Mouse (Mus musculus): ENCODE data around the gene Cdkal1. TPM values are rescaled to one million over a fixed set of nuclear protein-coding genes. Genes with fewer than 3 reads are reported as not detected.

Gene Cdkal1
- polyA plus RNA-seq, 1 experiment from 2014 or later: 35.1 TPM

- Histone ChIP-seq H3K4me2 (no peak overlapping the region), H3K27ac (ENCODE audit: low read depth, low read length) (no peak overlapping the region), H3K9ac (ENCODE audit: low read length) (no peak overlapping the region), H3K27me3 (ENCODE audit: control insufficient read depth, insufficient read depth, low read length) (no peaks in the 10 kb centered on the region), H3K9me3 (ENCODE audit: control insufficient read depth, low read length) (no peaks in the 10 kb centered on the region), H3K4me3 (ENCODE audit: low read depth, low read length) (no peak overlapping the region), H3K36me3 (ENCODE audit: control insufficient read depth, insufficient read depth, low read length) (no peaks in the 10 kb centered on the region), H3K4me1 (ENCODE audit: control insufficient read depth, insufficient read depth, low read length) (peaks cover 11% of the 10 kb centered on the region)
- ATAC-seq (ENCODE audit: low FRiP score) (peak; percentile 78), DNase-seq (ENCODE audit: low spot score, missing footprints) (no peak)
- WGBS: 65% methylated on average over 9 of the region's 9 CpGs
These were observed 31.6 kb downstream of the Cdkal1 start for GRCm38 (mm10) chr13:29823906-29824305.

- no peak overlapping the region for H3K4me3 ChIP-seq (ENCODE audit: low read depth, low read length)
- DNase-seq (ENCODE audit: low spot score, missing footprints) (no peak), ATAC-seq (ENCODE audit: low FRiP score) (no peak)
- H3K4me1 ChIP-seq (ENCODE audit: control insufficient read depth, insufficient read depth, low read length): peaks cover 11% of the 10 kb centered on the region
- no peak overlapping the region for H3K9ac ChIP-seq (ENCODE audit: low read length)
- H3K9me3 ChIP-seq (ENCODE audit: control insufficient read depth, low read length): no peaks in the 10 kb centered on the region
- H3K27me3 ChIP-seq (ENCODE audit: control insufficient read depth, insufficient read depth, low read length): no peaks in the 10 kb centered on the region
- WGBS: 81% methylated on average over 8 of the region's 8 CpGs
- 0 out of 2 replicates have a peak overlapping the region, but pooled peaks have one; percentile 22 for H3K27ac ChIP-seq (ENCODE audit: low read depth, low read length)
- H3K36me3 ChIP-seq (ENCODE audit: control insufficient read depth, insufficient read depth, low read length): no peaks in the 10 kb centered on the region
- no peak overlapping the region for H3K4me2 ChIP-seq
These were observed 32.0 kb downstream of the Cdkal1 start for GRCm38 (mm10) chr13:29823487-29823886.

GRCm38 (mm10) chr13:29819910-29820583 is 35.4 kb downstream of the Cdkal1 start:
- Histone ChIP-seq H3K36me3 (ENCODE audit: control insufficient read depth, insufficient read depth, low read length) (no peaks in the 10 kb centered on the region), H3K27me3 (ENCODE audit: control insufficient read depth, insufficient read depth, low read length) (no peaks in the 10 kb centered on the region), H3K4me2 (no peak overlapping the region), H3K4me1 (ENCODE audit: control insufficient read depth, insufficient read depth, low read length) (peaks cover 3% of the 10 kb centered on the region; the same call in 1 of the 2 replicates), H3K9me3 (ENCODE audit: control insufficient read depth, low read length) (no peaks in the 10 kb centered on the region), H3K27ac (ENCODE audit: low read depth, low read length) (no peak overlapping the region), H3K4me3 (ENCODE audit: low read depth, low read length) (no peak overlapping the region), H3K9ac (ENCODE audit: low read length) (no peak overlapping the region)
- DNase-seq (ENCODE audit: low spot score, missing footprints) (no peak), ATAC-seq (ENCODE audit: low FRiP score) (no peak)
- 92% methylated on average over 9 of the region's 9 CpGs for WGBS

GRCm38 (mm10) chr13:29819147-29819546 is 36.3 kb downstream of the Cdkal1 start:
- Histone ChIP-seq H3K36me3 (ENCODE audit: control insufficient read depth, insufficient read depth, low read length) (no peaks in the 10 kb centered on the region), H3K27ac (ENCODE audit: low read depth, low read length) (no peak overlapping the region), H3K4me1 (ENCODE audit: control insufficient read depth, insufficient read depth, low read length) (peaks cover 3% of the 10 kb centered on the region; the same call in 1 of the 2 replicates), H3K4me2 (no peak overlapping the region), H3K4me3 (ENCODE audit: low read depth, low read length) (no peak overlapping the region), H3K9ac (ENCODE audit: low read length) (no peak overlapping the region), H3K27me3 (ENCODE audit: control insufficient read depth, insufficient read depth, low read length) (no peaks in the 10 kb centered on the region), H3K9me3 (ENCODE audit: control insufficient read depth, low read length) (no peaks in the 10 kb centered on the region)
- DNase-seq (ENCODE audit: low spot score, missing footprints) (no peak), ATAC-seq (ENCODE audit: low FRiP score) (no peak)
- 90% methylated on average over 3 of the region's 3 CpGs for WGBS

- no peaks in the 10 kb centered on the region for H3K27me3 ChIP-seq (ENCODE audit: control insufficient read depth, insufficient read depth, low read length)
- WGBS: 91% methylated on average over 2 of the region's 2 CpGs
- H3K4me3 ChIP-seq (ENCODE audit: low read depth, low read length): no peak overlapping the region
- ATAC-seq (ENCODE audit: low FRiP score) (no peak), DNase-seq (ENCODE audit: low spot score, missing footprints) (no peak)
- H3K9me3 ChIP-seq (ENCODE audit: control insufficient read depth, low read length): no peaks in the 10 kb centered on the region
- H3K36me3 ChIP-seq (ENCODE audit: control insufficient read depth, insufficient read depth, low read length): no peaks in the 10 kb centered on the region
- no peaks in the 10 kb centered on the region; the same call in 1 of the 2 replicates for H3K4me1 ChIP-seq (ENCODE audit: control insufficient read depth, insufficient read depth, low read length)
- no peak overlapping the region for H3K27ac ChIP-seq (ENCODE audit: low read depth, low read length)
- H3K9ac ChIP-seq (ENCODE audit: low read length): no peak overlapping the region
- H3K4me2 ChIP-seq: no peak overlapping the region
These were observed 37.2 kb downstream of the Cdkal1 start for GRCm38 (mm10) chr13:29818314-29818713.

GRCm38 (mm10) chr13:29810780-29811179 is 44.7 kb downstream of the Cdkal1 start:
- Histone ChIP-seq H3K27ac (ENCODE audit: low read depth, low read length) (no peak overlapping the region), H3K4me1 (ENCODE audit: control insufficient read depth, insufficient read depth, low read length) (no peaks in the 10 kb centered on the region), H3K27me3 (ENCODE audit: control insufficient read depth, insufficient read depth, low read length) (no peaks in the 10 kb centered on the region), H3K4me3 (ENCODE audit: low read depth, low read length) (no peak overlapping the region), H3K36me3 (ENCODE audit: control insufficient read depth, insufficient read depth, low read length) (no peaks in the 10 kb centered on the region), H3K9ac (ENCODE audit: low read length) (no peak overlapping the region), H3K9me3 (ENCODE audit: control insufficient read depth, low read length) (no peaks in the 10 kb centered on the region), H3K4me2 (no peak overlapping the region)
- no peak for ATAC-seq (ENCODE audit: low FRiP score)
- 88% methylated on average over 4 of the region's 4 CpGs for WGBS
- DNase-seq (ENCODE audit: low spot score, missing footprints): no peak

GRCm38 (mm10) chr13:29808383-29808782 is 47.1 kb downstream of the Cdkal1 start:
- no peaks in the 10 kb centered on the region for H3K27me3 ChIP-seq (ENCODE audit: control insufficient read depth, insufficient read depth, low read length)
- no peaks in the 10 kb centered on the region for H3K4me1 ChIP-seq (ENCODE audit: control insufficient read depth, insufficient read depth, low read length)
- H3K4me2 ChIP-seq: no peak overlapping the region
- WGBS: 86% methylated on average over 3 of the region's 3 CpGs
- H3K36me3 ChIP-seq (ENCODE audit: control insufficient read depth, insufficient read depth, low read length): no peaks in the 10 kb centered on the region
- ATAC-seq (ENCODE audit: low FRiP score): no peak
- H3K27ac ChIP-seq (ENCODE audit: low read depth, low read length): no peak overlapping the region
- no peaks in the 10 kb centered on the region for H3K9me3 ChIP-seq (ENCODE audit: control insufficient read depth, low read length)
- no peak for DNase-seq (ENCODE audit: low spot score, missing footprints)
- no peak overlapping the region for H3K4me3 ChIP-seq (ENCODE audit: low read depth, low read length)
- H3K9ac ChIP-seq (ENCODE audit: low read length): no peak overlapping the region

- H3K4me2 ChIP-seq: no peak overlapping the region
- ATAC-seq (ENCODE audit: low FRiP score) (no peak), DNase-seq (ENCODE audit: low spot score, missing footprints) (no peak)
- no peak overlapping the region for H3K4me3 ChIP-seq (ENCODE audit: low read depth, low read length)
- no peaks in the 10 kb centered on the region for H3K4me1 ChIP-seq (ENCODE audit: control insufficient read depth, insufficient read depth, low read length)
- H3K27ac ChIP-seq (ENCODE audit: low read depth, low read length): no peak overlapping the region
- H3K27me3 ChIP-seq (ENCODE audit: control insufficient read depth, insufficient read depth, low read length): no peaks in the 10 kb centered on the region
- H3K9me3 ChIP-seq (ENCODE audit: control insufficient read depth, low read length): no peaks in the 10 kb centered on the region
- H3K36me3 ChIP-seq (ENCODE audit: control insufficient read depth, insufficient read depth, low read length): no peaks in the 10 kb centered on the region
- 92% methylated on average over 3 of the region's 3 CpGs for WGBS
- H3K9ac ChIP-seq (ENCODE audit: low read length): no peak overlapping the region
These were observed 47.5 kb downstream of the Cdkal1 start for GRCm38 (mm10) chr13:29807930-29808329.

GRCm38 (mm10) chr13:29806871-29807270 is 48.6 kb downstream of the Cdkal1 start:
- Histone ChIP-seq H3K36me3 (ENCODE audit: control insufficient read depth, insufficient read depth, low read length) (no peaks in the 10 kb centered on the region), H3K4me2 (no peak overlapping the region), H3K4me1 (ENCODE audit: control insufficient read depth, insufficient read depth, low read length) (no peaks in the 10 kb centered on the region), H3K9me3 (ENCODE audit: control insufficient read depth, low read length) (no peaks in the 10 kb centered on the region), H3K9ac (ENCODE audit: low read length) (no peak overlapping the region), H3K27me3 (ENCODE audit: control insufficient read depth, insufficient read depth, low read length) (no peaks in the 10 kb centered on the region), H3K4me3 (ENCODE audit: low read depth, low read length) (no peak overlapping the region), H3K27ac (ENCODE audit: low read depth, low read length) (no peak overlapping the region)
- DNase-seq (ENCODE audit: low spot score, missing footprints) (no peak), ATAC-seq (ENCODE audit: low FRiP score) (no peak)
- WGBS: 69% methylated on average over 4 of the region's 4 CpGs
